Mouse (Mus musculus): ENCODE data around the gene Slc34a2.

Slc34a2 gene

DNA sequence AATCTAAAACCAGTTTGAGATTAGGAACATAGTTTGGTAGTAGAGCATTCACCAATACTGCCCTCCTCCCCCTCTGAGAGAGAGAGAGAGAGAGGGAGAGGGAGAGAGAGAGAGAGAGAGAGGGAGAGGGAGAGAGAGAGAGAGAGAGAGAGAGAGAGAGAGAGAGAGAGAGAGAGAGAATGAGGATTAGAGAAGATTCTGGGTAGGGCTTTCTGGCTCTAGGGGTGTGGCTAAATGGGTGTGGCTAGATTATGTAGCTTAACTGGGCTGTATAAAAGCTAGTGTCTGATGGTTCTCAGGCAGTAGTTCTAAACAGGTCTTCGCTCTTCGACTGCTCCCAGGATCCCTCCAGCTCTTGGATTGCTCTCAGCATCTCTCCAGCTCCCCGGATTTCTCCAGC is at the start of gene Slc34a2:
Gene Slc34a2 (plus strand): TSS at position 301 of the 400 bp plus-strand sequence.
- no peak for TF ChIP-seq GATA4 (IDR thresholded peaks at IDR 0.05; ENCODE audit: insufficient replicate concordance, low read length)

DNA sequence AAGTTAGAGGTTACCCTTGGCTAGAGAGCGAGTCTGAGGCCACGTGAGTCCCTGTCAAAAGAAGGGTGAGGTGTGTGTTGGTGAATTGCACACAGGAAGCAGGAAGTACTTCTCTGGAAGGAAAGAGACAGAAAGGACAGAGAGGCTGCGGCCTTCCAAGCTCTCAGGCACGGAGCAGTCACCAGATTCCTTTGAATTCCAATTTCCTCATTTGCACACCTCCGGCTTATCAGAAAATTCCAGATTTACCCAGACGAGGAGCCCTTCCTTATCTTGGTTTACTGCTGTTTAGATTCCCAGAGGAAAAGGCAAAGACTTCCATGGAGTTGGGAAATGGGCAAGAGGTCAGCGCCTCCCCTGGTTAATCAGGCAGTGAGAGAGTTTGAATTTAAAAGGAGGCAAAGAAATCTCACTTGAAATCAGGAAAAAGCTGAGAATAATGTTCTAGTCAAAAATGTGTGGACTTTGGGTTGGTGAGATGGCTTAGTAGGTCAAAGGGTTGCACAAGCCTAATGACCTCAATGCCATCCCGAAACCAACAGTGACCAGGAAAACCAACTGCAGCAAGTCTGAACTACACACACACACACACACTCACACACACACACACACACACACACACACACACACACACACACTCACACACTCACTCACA is 47.1 kb upstream of the Slc34a2 start:
- peak; percentile 56; the same call in 1 of the 2 replicates for TF ChIP-seq GATA4 (IDR thresholded peaks at IDR 0.05; ENCODE audit: insufficient replicate concordance, low read length)

GRCm38 (mm10) chr5:52992210-52992897 is 45.5 kb upstream of the Slc34a2 start:
- TF ChIP-seq GATA4 (IDR thresholded peaks at IDR 0.05; ENCODE audit: insufficient replicate concordance, low read length), result peak; percentile 76; the same call in 1 of the 2 replicates

GRCm38 (mm10) chr5:52993490-52994282 is 44.2 kb upstream of the Slc34a2 start:
- no peak for TF ChIP-seq GATA4 (IDR thresholded peaks at IDR 0.05; ENCODE audit: insufficient replicate concordance, low read length)

DNA sequence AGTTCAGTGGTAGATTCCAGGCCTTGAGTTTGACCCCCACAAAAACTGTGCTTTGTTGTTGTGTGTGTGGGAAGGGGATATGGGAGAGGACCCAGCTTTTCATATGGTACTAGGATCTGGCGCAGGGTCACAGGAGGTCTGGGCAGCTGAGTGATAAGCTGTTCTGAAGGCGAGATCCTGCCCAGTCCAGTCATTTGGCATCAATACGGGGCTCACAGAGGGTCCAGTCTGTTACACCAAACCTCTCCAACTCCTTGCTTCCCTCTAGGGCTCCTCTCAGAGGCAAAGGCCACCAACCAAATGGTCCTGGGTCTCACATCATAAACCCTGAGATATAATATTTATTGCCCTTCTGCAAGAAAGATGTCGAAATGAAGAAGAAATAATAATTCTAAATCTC is 42.4 kb upstream of the Slc34a2 start:
- TF ChIP-seq GATA4 (IDR thresholded peaks at IDR 0.05; ENCODE audit: insufficient replicate concordance, low read length), result no peak

DNA sequence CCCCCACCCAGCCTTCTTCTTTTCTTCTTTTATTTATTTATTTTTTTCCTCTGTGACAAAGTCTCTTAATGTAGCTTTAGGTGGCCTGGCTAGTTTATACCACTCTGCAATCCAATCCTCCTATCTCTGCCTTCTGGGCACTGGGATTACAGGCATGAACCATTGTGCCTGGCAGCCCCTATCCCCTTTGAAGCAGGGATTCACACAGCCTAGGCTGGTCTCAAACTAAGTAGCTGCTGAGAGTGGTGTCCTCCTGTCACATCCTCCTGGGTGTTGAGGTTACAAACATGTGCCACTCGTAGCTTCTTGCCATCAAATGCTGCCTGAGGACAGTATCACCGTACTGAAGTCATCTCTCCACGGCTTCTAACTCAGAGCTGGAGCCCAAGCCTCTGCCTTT is 41.7 kb upstream of the Slc34a2 start:
- TF ChIP-seq GATA4 (IDR thresholded peaks at IDR 0.05; ENCODE audit: insufficient replicate concordance, low read length), result no peak

- no peak for TF ChIP-seq GATA4 (IDR thresholded peaks at IDR 0.05; ENCODE audit: insufficient replicate concordance, low read length)
Observed at GRCm38 (mm10) chr5:52996601-52997000, 41.3 kb upstream of the Slc34a2 start.

DNA sequence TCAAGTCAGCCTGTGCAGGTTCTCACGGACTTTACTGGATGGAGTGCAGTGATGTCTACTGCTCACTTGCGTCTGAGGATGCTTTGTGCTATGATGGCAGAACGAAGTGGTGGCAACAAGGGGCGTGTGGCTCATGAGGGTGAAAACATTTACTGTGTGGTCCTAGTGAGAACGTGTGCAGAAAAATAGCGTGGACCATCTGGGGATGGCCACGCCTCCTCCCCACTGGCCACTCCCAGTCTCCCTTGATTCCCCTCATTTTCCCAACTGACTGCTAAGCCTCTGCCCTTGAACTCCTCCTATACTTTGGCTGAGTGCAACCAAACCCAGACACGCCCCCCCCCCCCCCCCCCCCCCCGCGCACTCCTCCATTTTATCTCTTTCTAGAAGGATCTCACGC is 40.8 kb upstream of the Slc34a2 start:
- TF ChIP-seq GATA4 (IDR thresholded peaks at IDR 0.05; ENCODE audit: insufficient replicate concordance, low read length), result no peak

DNA sequence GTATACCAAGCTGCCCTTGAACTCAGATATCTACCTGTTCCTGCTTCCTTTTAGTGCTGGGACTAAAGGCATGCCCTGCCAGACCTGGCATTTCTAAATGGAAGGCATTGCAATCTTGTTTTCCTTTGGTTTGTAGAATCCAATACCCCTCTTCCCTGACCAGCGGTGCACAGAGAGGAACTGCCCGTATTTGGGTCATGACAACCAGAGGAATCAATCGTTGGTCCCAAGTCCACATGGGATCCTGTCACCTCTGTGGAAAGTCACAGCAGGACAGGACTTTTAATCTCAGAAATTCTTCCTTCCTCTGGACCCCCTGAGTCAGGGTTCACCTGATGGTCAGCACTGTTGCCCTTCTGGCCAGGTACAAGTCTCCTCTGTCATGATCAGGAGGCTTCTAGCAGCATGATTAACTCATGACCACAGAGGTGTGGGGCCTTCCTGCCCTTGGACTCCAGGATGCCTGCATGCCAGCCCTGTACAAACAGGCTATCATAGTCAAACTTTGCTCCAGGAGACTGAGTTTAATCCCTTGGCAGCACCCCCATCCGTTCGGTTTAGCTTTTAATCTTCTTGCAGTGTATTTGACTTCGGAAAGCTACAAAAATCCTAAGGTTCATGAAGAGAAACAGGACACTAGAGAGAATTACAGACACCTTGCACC is 39.7 kb upstream of the Slc34a2 start:
- no peak; the same call in 1 of the 2 replicates for TF ChIP-seq GATA4 (IDR thresholded peaks at IDR 0.05; ENCODE audit: insufficient replicate concordance, low read length)

DNA sequence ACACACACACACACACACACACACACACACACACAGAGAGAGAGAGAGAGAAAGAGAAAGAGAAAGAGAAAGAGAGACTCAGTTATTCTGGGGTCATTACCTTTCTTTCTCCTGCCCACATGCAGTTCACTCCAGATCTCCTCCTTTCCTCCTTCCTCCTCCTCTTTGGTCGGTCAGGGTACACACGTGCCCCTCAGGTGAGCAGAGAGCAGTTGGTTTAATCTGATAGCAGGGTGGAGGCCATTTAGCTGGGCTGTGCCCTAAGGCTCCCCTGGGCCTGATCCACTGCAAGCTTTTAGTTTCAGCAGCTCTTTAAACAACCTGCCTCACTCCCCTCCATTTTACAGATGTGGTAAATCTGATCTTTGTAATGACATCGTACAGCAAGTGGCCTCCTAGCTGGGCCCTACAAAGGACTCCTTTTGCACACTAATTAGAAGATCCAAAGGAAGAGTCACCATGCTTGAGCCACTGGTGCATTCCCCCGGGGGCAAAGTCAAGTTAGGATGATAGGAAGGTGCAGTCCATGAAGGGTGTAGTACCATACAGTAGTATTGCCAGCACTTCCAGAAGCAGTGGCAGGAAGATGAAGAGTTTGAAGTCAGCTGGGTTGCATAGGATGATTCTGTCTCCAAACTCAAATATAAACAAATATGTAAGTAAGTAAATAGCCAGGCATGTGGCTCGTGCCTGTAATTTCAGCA is 37.6 kb upstream of the Slc34a2 start:
- TF ChIP-seq GATA4 (IDR thresholded peaks at IDR 0.05; ENCODE audit: insufficient replicate concordance, low read length), result no peak

GRCm38 (mm10) chr5:53002599-53003203 is 35.2 kb upstream of the Slc34a2 start:
- no peak for TF ChIP-seq GATA4 (IDR thresholded peaks at IDR 0.05; ENCODE audit: insufficient replicate concordance, low read length)

GRCm38 (mm10) chr5:53003495-53003894 is 34.4 kb upstream of the Slc34a2 start:
- TF ChIP-seq GATA4 (IDR thresholded peaks at IDR 0.05; ENCODE audit: insufficient replicate concordance, low read length), result no peak

GRCm38 (mm10) chr5:53003981-53004380 is 33.9 kb upstream of the Slc34a2 start:
- TF ChIP-seq GATA4 (IDR thresholded peaks at IDR 0.05; ENCODE audit: insufficient replicate concordance, low read length), result no peak

GRCm38 (mm10) chr5:53009027-53009769 is 28.7 kb upstream of the Slc34a2 start:
- TF ChIP-seq GATA4 (IDR thresholded peaks at IDR 0.05; ENCODE audit: insufficient replicate concordance, low read length), result no peak

Measured in liver, adult (tissue).